Mouse (Mus musculus): ENCODE measurements around the gene Dlx4. TPM values are rescaled to one million over a fixed set of nuclear protein-coding genes. Genes with fewer than 3 reads are reported as not detected.
A peak's percentile ranks its signal among the peaks of the same experiment; 100 is the strongest.

The Dlx4 gene
- polyA plus RNA-seq, 1 experiment from 2014 or later = 3.8 TPM

DNA sequence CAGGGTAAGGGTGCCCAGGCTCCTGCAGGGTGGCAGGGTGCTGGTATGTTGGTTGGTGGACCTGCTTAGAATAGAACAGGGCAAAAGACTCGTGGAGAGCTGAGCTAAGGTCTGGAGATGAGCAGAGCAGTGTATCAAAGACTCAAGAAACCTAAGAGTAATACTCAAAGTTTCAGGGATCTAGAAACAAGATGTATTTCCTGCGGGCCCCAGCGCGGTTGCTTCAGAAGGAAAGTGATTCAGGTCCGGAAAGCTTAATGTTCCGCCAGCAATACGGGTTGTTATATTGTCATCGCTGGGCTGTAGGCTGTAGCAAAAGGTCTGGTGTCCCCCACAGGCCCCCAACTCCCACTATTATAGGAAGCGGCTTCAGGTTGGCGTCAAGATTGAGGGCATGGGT, 3.8 kb downstream of the Dlx4 start:
- Histone ChIP-seq H3K4me1 (peaks cover 50% of the 10 kb centered on the region), H3K27ac (no peak overlapping the region), H3K4me2 (0 out of 2 replicates have a peak overlapping the region, but pooled peaks have one; percentile 51), H3K4me3 (no peak overlapping the region), H3K9ac (no peak overlapping the region), H3K9me3 (no peaks in the 10 kb centered on the region), H3K27me3 (peaks cover 100% of the 10 kb centered on the region), H3K36me3 (no peaks in the 10 kb centered on the region)
- WGBS = 19% methylated on average over 10 of the region's 10 CpGs
- ATAC-seq (ENCODE audit: insufficient number of reproducible peaks, insufficient read depth, low FRiP score, low TSS enrichment, low read depth) = no peak

DNA sequence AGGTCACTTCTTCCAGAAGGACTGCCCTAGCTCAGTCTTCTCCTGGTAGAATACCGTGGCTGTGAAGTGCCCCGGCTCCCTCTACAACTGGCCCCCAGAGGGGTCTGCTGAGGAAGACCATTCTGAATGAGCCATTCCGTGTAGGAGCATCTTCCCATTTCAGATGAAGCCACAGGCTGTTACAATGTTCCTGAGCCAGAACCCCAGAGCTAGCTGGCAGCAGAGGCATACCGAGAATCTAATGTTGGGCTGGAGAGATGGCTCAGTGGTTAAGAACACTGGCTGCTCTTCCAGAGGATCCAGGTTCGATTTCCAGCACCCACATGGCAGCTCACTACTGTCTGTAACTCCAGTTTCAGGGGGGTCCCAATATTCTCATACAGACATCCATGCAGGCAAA, 6.2 kb downstream of the Dlx4 start:
- no peaks in the 10 kb centered on the region for H3K36me3 ChIP-seq
- H3K9ac ChIP-seq = no peak overlapping the region
- peaks cover 42% of the 10 kb centered on the region for H3K4me1 ChIP-seq
- H3K27me3 ChIP-seq = peaks cover 87% of the 10 kb centered on the region
- H3K4me2 ChIP-seq = no peak overlapping the region
- H3K4me3 ChIP-seq = no peak overlapping the region
- 51% methylated on average over 5 of the region's 5 CpGs for WGBS
- no peaks in the 10 kb centered on the region for H3K9me3 ChIP-seq
- ATAC-seq (ENCODE audit: insufficient number of reproducible peaks, insufficient read depth, low FRiP score, low TSS enrichment, low read depth) = no peak
- H3K27ac ChIP-seq = no peak overlapping the region

DNA sequence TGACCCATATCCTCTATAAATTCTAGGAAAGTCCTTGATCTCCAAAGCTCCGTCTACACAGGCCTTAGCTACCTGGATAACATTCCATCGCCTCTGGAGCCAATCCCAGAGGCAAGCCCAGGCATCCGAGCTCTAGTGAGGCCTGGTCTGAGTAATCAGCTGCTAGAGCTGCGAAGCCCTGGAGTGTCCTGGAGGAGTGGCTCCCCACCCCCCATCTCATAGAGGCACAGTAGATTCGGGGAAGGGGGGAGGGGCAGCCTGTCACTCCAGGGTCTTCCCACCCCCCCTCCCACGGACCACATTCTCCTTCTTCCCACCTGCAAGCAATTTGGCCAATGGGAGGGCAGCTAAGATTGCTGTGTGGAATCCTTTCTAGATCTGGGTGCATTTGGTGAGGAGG, 8.8 kb downstream of the Dlx4 start:
- Histone ChIP-seq H3K4me3 (no peak overlapping the region), H3K9me3 (no peaks in the 10 kb centered on the region), H3K27me3 (peaks cover 61% of the 10 kb centered on the region), H3K4me1 (peaks cover 29% of the 10 kb centered on the region), H3K36me3 (no peaks in the 10 kb centered on the region), H3K4me2 (no peak overlapping the region), H3K9ac (no peak overlapping the region), H3K27ac (no peak overlapping the region; the same call in 1 of the 2 replicates)
- no peak for ATAC-seq (ENCODE audit: insufficient number of reproducible peaks, insufficient read depth, low FRiP score, low TSS enrichment, low read depth)
- WGBS = 8% methylated on average over 6 of the region's 6 CpGs

DNA sequence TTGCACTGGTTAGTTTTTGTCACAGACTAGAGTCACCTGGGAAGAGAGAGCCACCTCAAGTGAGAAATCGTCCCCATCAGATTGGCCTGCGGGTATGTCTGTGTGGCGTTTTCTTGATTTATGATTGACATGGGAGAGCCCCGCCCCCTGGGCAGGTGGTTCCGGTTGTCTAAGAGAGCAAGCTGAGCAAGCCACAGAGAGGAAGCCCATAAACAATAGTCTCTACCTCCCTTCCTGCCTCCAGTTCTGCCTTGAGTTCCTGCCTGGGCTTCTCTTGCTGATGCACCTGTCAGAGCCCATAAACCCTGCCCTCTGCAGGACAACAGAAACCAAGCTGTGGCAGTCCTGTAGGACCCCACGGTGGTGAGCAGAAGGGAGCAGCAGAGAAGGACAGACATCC, 12.7 kb downstream of the Dlx4 start:
- Histone ChIP-seq H3K9me3 (no peaks in the 10 kb centered on the region), H3K4me2 (no peak overlapping the region), H3K4me3 (no peak overlapping the region), H3K4me1 (peaks cover 34% of the 10 kb centered on the region), H3K9ac (no peak overlapping the region), H3K36me3 (no peaks in the 10 kb centered on the region), H3K27me3 (peaks cover 35% of the 10 kb centered on the region), H3K27ac (no peak overlapping the region)
- ATAC-seq (ENCODE audit: insufficient number of reproducible peaks, insufficient read depth, low FRiP score, low TSS enrichment, low read depth) = no peak
- 65% methylated on average over 6 of the region's 6 CpGs for WGBS

DNA sequence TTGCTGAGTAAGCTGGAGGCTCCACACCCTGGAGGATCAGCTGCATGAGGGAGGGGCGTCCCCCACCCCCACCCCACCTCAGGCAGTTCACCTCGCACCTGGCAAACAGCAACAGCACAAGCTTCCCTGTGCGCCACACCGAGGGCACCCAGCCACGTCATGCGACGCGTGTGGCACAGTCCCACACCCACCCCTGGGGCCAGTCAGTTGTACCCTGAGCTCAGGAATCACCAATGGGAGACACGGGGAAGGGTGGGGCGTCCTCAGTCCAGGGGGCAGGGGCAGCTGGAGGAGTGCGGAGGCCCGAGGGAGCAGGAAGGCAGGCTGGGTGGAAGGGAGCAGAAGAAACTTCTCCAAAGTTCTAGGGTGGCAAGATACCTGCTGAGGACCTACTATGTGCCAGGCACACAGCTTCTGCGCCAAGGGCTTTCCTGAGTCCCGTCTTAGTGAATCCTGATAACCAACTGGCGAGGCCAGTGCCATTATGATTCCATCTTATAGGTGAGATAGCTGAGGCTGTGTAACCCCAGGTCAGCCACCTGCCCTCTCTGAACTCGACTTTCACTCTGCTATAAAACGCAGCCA, 15.3 kb downstream of the Dlx4 start:
- Histone ChIP-seq H3K4me3 (no peak overlapping the region), H3K9me3 (no peaks in the 10 kb centered on the region), H3K4me2 (no peak overlapping the region), H3K27ac (no peak overlapping the region), H3K27me3 (peaks cover 22% of the 10 kb centered on the region), H3K9ac (no peak overlapping the region), H3K36me3 (no peaks in the 10 kb centered on the region), H3K4me1 (peaks cover 31% of the 10 kb centered on the region)
- no peak for ATAC-seq (ENCODE audit: insufficient number of reproducible peaks, insufficient read depth, low FRiP score, low TSS enrichment, low read depth)
- 70% methylated on average over 17 of the region's 17 CpGs for WGBS

DNA sequence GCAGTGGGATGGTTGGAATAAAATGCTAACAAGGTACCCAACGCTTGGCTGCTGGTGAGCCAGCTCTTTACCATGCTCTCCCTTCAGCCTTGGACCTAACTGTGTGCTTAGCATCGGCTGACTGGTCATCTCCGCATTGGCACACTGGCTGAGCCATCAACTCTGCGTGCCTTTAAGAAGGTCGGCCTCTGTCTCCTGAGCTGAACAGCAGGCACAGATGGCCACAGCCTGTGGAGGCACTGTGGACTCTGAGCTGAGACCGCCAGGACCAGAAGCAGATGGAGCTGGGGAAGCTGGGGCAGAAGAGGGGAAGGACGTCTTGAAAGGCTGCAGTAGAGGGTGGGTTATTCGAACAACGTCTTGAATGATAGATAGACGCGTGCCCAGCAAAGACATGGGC, 17.7 kb downstream of the Dlx4 start:
- Histone ChIP-seq H3K27me3 (peaks cover 45% of the 10 kb centered on the region), H3K27ac (no peak overlapping the region), H3K4me2 (no peak overlapping the region), H3K9ac (no peak overlapping the region), H3K36me3 (peaks cover 8% of the 10 kb centered on the region; the same call in 1 of the 2 replicates), H3K4me1 (peaks cover 31% of the 10 kb centered on the region), H3K9me3 (no peaks in the 10 kb centered on the region), H3K4me3 (no peak overlapping the region)
- WGBS = 65% methylated on average over 11 of the region's 11 CpGs
- ATAC-seq (ENCODE audit: insufficient number of reproducible peaks, insufficient read depth, low FRiP score, low TSS enrichment, low read depth) = no peak

DNA sequence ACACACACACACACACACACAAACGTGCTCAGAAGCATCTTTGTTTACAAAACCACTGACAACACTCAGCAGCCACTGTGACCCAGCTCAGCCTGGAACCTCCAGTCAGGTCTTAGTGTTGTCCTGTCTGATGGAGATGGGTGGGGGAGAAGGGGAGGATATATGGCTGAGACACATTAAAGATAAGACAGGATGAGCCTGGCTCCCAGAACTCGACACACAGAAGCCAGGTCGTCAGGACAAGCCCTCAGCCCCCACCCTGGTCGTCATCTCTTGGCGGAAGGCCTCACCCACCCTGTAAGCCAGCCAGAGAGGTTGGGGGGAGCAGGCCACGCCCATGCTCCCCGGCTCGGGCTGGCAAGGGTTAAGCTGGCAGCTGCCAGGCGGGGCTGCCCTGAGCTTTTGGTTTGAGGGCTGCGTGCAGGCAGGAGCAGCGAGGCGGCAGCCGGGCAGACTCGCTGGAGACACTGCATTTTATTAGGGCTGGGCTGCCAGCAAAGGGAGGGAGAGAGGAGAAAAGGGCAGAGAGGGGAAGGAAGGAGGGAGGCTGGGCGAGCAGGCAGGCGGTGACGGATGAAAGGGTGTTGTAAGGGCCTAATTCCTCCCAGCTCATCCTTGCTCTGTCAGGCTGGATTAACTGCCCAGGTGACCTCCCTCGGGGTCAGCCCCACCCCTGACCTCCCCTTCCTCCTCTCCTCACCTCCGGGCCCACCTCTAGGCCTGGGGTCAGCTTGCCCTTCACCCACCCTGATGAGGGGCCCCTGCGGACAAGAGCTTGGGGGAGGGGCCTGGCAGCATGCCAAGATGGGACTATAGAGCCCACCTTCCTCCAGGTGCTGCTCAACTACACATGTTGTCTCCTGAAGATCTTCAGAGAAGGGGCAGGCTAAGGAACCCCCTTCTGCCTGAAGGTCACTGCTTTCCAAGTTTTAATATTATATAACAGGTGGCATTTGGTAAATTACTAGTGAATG, 19.5 kb downstream of the Dlx4 start:
- peak overlapping the region; percentile 55 for H3K9ac ChIP-seq
- H3K9me3 ChIP-seq = no peaks in the 10 kb centered on the region
- 3% methylated on average over 20 of the region's 20 CpGs for WGBS
- ATAC-seq (ENCODE audit: insufficient number of reproducible peaks, insufficient read depth, low FRiP score, low TSS enrichment, low read depth) = peak; percentile 48
- H3K4me1 ChIP-seq = peaks cover 45% of the 10 kb centered on the region
- peak overlapping the region; percentile 55 for H3K4me2 ChIP-seq
- peaks cover 63% of the 10 kb centered on the region for H3K27me3 ChIP-seq
- peak overlapping the region; percentile 73; the same call in 1 of the 2 replicates for H3K27ac ChIP-seq
- H3K36me3 ChIP-seq = peaks cover 8% of the 10 kb centered on the region; the same call in 1 of the 2 replicates
- H3K4me3 ChIP-seq = peak overlapping the region; percentile 21

DNA sequence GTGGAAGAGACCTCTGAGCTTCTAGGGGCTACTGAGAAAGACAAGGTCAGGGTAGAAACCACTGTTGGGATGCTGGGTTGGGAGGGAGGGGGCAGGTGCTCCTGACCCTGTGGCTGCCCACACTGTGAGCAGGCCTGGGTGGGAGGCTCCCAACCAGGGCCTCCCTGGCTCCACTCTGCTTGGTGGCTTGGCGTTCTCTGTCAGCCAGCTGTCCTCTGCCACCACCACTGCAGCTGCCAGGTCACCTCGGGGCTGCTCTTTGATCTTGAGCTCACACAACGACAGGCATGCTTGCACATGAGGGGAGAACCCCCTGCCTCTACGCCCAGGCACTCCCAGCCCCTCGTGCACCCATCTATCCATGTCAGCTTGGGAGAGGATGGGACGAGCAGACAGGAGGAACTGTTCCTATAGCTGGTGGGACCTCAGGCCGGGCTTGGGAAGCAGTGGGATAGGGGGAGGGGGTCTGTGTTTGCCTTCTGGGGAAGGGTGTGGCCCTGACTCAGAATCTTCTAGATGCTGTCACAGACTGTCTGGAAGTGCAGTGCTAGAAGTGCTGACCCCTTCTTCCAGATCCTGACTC, 20.6 kb downstream of the Dlx4 start:
- Histone ChIP-seq H3K27me3 (peaks cover 73% of the 10 kb centered on the region), H3K9me3 (no peaks in the 10 kb centered on the region), H3K4me1 (peaks cover 50% of the 10 kb centered on the region), H3K4me2 (peak overlapping the region; percentile 27), H3K27ac (peak overlapping the region; percentile 34; the same call in 1 of the 2 replicates), H3K36me3 (peaks cover 8% of the 10 kb centered on the region; the same call in 1 of the 2 replicates), H3K4me3 (no peak overlapping the region), H3K9ac (no peak overlapping the region)
- 25% methylated on average over 7 of the region's 7 CpGs for WGBS
- ATAC-seq (ENCODE audit: insufficient number of reproducible peaks, insufficient read depth, low FRiP score, low TSS enrichment, low read depth) = peak; percentile 27; the same call in 1 of the 2 replicates

DNA sequence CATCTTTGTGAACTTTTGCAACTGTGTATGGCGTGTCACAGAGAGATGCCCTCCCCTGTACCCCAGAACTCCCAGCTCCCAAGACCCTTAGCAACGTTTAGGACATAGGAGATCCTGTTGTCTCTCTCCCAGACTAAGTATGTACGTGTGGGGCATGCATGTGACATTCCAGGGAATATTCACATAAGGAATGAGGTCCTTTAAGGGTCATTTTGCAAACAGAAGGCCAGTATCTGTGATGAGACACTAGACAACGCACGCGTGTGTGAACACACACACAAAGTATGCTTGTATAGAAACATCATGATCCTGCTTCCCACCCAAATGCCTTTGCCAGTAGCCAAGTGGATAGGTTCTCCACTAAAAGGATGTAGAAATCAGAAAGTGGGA, 24.0 kb downstream of the Dlx4 start:
- Histone ChIP-seq H3K27me3 (peaks cover 87% of the 10 kb centered on the region), H3K4me1 (peaks cover 62% of the 10 kb centered on the region), H3K36me3 (peaks cover 8% of the 10 kb centered on the region; the same call in 1 of the 2 replicates), H3K4me3 (peak overlapping the region; percentile 59), H3K9me3 (no peaks in the 10 kb centered on the region), H3K27ac (no peak overlapping the region), H3K4me2 (peak overlapping the region; percentile 75), H3K9ac (peak overlapping the region; percentile 72)
- 34% methylated on average over 6 of the region's 6 CpGs for WGBS
- no peak for ATAC-seq (ENCODE audit: insufficient number of reproducible peaks, insufficient read depth, low FRiP score, low TSS enrichment, low read depth)

DNA sequence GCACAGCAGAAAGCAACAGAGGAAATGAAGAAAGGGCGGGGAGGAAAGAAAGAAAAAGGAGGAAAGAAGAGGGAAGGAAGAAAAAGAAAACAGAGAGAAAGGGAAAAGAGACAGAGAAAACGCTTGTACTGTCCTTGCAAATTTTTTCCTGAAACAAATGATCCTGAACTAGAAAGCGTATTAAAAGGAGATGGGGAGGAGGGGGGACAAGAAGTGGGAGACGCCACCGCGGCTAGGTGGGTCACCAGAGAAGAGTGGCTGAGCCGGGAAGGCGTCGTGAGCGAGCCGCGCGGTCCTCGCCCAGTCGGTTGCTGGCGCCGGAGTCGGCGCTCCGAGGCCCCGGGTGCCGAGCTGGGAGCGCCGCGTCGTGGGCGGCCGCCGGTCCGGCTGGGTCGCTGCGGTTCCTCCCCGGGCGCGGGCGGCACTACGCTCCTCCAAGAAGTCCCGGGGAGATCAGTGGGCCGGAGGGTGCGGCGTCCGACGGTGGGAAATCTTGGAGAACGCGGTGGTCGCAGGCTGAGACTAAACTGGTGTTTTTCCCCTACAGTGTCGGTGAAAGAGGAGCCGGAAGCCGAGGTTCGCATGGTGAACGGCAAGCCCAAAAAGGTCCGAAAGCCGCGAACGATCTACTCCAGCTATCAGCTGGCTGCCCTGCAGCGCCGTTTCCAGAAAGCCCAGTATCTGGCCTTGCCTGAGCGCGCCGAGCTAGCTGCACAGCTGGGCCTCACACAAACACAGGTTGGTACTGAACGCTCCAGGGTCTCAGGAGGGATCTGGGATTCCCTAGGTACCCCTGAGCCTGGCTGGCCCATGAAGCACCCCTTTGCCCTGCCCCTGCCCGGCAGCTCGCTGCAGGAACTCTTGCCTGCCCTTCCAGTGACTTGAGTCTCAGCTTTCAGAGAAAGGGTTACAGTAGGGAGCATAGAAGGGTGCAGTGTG, 24.6 kb downstream of the Dlx4 start:
- H3K9me3 ChIP-seq = no peaks in the 10 kb centered on the region
- H3K4me2 ChIP-seq = peak overlapping the region; percentile 75
- H3K27ac ChIP-seq = peak overlapping the region; percentile 45; the same call in 1 of the 2 replicates
- under 1% methylated on average over 59 of the region's 63 CpGs for WGBS
- H3K9ac ChIP-seq = peak overlapping the region; percentile 72
- H3K4me3 ChIP-seq = peak overlapping the region; percentile 59
- H3K27me3 ChIP-seq = peaks cover 88% of the 10 kb centered on the region
- ATAC-seq (ENCODE audit: insufficient number of reproducible peaks, insufficient read depth, low FRiP score, low TSS enrichment, low read depth) = no peak
- H3K4me1 ChIP-seq = peaks cover 55% of the 10 kb centered on the region
- peaks cover 8% of the 10 kb centered on the region; the same call in 1 of the 2 replicates for H3K36me3 ChIP-seq
